Mouse (Mus musculus) embryonic fibroblast, embryonic 13.5 days (primary cell): Measurements from ENCODE around the gene Ccdc88a. TPM values are rescaled to one million over a fixed set of nuclear protein-coding genes. Genes with fewer than 3 reads are reported as not detected.

Experiments
- H3K27ac ChIP-seq: 2 replicates; pipeline ENCODE4 v1.5.1; 2012; ENCODE audit warnings: low read length, control low read depth, inconsistent platforms; ENCODE audit not compliant: insufficient read depth
- H3K4me1 ChIP-seq: 2 replicates; pipeline ENCODE4 v1.6.1; 2011; ENCODE audit warnings: low read length; ENCODE audit not compliant: control insufficient read depth, insufficient read depth
- H3K4me3 ChIP-seq: 2 replicates; pipeline ENCODE4 v1.5.1; 2011; ENCODE audit warnings: mild to moderate bottlenecking, control low read depth, low read length; ENCODE audit not compliant: insufficient read depth
- CTCF ChIP-seq: IDR thresholded peaks from 2 replicates; pipeline ENCODE4 v1.5.1; 2011; ENCODE audit warnings: mild to moderate bottlenecking, control low read depth, low read length, moderate library complexity, borderline replicate concordance; ENCODE audit not compliant: insufficient read depth
- POLR2A ChIP-seq: IDR thresholded peaks from 2 replicates; pipeline ENCODE4 v1.6.1; 2011; ENCODE audit warnings: low read depth, mild to moderate bottlenecking, control low read depth, low read length, moderate library complexity
- polyA plus RNA-seq: library from polyadenylated mRNA; stranded (reverse); fragments of >200 nt; gene quantifications from 2 replicates; pipeline ENCODE4 v1.2.4, GENCODE M21; 2011; ENCODE audit warnings: low read depth; ENCODE audit not compliant: missing spikeins, insufficient read length

The Ccdc88a gene
- polyA plus RNA-seq, 1 experiment = 40.3 TPM

DNA sequence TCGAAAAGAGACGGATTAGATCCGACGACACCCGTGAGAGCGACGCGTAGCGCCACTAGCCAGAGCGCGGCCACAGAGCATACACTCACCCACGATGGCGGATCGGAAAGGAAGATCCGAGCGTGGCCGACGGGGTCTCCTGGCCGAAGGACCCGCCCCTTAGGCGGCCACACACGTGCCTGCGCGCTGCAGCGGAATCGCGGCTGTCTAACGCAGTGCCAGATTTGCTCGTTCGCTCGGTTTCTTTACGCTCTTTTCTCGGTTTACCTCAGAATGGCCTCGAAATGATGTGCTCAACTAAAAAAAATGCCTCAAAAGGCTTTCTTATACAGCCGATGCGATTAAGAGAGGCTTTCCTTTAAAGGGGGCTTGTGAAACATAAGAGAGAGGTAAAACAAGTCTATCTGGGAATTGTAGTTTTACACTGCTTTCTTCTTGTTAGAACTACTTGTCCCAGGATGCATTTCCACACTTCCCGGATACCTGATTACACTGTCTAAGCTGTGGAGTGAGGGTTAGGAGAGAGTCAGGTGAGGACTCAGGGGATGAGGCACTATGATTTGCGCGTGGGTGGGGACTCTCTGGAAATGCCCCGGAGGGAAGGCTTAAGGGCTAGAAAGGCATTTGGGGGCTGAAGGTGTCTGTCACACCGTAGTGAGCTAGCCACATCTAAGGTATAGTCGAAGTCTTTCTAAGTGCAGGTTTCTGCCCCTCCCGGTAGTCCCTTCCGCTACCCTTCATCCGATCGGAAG lies 174.5 kb downstream of the Ccdc88a start, which contains the start of the genes Clhc1 and Rps27a:
Gene Clhc1 (plus strand): TSS at position 199 of the 752 bp plus-strand sequence.
Gene Rps27a (minus strand): TSS at position 358 of the 752 bp plus-strand sequence.
- Histone ChIP-seq H3K4me3 (peak within 1 kb of the TSS; percentile 100), H3K4me1 (peaks cover 3% of the 10 kb centered on the region; the same call in 1 of the 2 replicates), H3K27ac (peak within 1 kb of the TSS; percentile 93)
- TF ChIP-seq CTCF = no peak
- peak; percentile 94 for TF ChIP-seq POLR2A

DNA sequence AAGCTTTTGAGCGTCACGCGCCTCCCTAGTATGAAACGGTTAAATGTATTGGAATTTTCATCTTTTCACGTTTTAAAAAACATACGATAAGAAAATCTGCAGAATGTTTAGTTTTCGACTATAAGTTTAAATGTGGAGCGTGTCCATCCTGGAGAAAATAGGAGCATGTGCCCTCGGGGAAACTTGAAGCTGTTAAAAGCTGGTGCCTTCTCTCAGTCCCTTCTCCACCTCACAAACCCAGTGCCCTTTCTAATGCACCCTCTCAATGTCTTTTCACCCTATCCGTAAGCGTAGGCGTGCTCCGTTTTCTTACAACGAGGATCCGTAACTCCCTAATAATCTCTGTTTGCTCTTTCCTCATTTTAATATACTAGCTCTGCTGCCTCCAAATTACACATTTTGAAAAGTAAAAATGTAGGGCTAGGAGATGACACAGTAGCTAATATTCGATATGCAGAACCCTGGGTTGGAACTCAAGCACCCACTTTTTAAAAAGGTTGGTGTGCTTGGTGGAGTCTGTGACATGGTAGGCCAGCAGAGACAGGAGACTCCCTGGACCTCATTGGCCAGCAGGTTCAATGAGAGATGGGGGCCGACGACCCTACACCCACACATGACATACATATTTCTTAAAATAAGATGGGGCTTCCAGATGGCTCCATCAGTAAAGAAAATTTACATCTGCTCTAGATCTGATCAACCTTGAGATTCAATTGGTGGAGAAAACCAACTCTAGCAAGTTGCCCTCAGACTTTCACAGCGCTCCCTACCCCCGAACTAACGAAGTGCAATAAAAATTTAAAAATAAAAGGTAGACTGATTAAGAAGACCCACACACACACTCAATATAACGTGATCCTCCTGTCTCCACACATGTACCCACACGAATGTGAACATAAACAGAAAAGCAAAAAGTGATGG lies 175.3 kb downstream of the Ccdc88a start:
- Histone ChIP-seq H3K27ac (peak overlapping the region; percentile 93; the same call in 1 of the 2 replicates), H3K4me3 (peak overlapping the region; percentile 100), H3K4me1 (peaks cover 3% of the 10 kb centered on the region; the same call in 1 of the 2 replicates)
- TF ChIP-seq CTCF (no peak), POLR2A (no peak)

- no peak for TF ChIP-seq CTCF
- TF ChIP-seq POLR2A = no peak
- no peak overlapping the region for H3K4me3 ChIP-seq
- H3K4me1 ChIP-seq = peaks cover 3% of the 10 kb centered on the region; the same call in 1 of the 2 replicates
Measured at GRCm38 (mm10) chr11:29549425-29549778, 175.9 kb downstream of the Ccdc88a start.

More at GRCm38 (mm10) chr11:29549425-29549778, 175.9 kb downstream of the Ccdc88a start:
- H3K27ac ChIP-seq = no peak overlapping the region

Other genes starting within 250 kb of the Ccdc88a start
- gene Pnpt1, start 242.9 kb upstream of the Ccdc88a start, polyA plus RNA-seq = 34.2 and 35.1 TPM in 2 replicates
- 42.5 and 63.9 TPM in 2 replicates for gene Ppp4r3b, start 200.8 kb upstream of the Ccdc88a start, polyA plus RNA-seq
- gene Cfap36, start 126.2 kb upstream of the Ccdc88a start, polyA plus RNA-seq = 44.9 and 53.1 TPM in 2 replicates
- gene Prorsd1, start 141.4 kb downstream of the Ccdc88a start, polyA plus RNA-seq = 22.5 and 24.0 TPM in 2 replicates
- gene Mtif2, start 152.8 kb downstream of the Ccdc88a start, polyA plus RNA-seq = 23.8 TPM in 2 replicates
- gene Clhc1, start 174.3 kb downstream of the Ccdc88a start, polyA plus RNA-seq = 0.49 TPM in 1 of 2 replicates, not detected in the other
- gene Rps27a, start 174.5 kb downstream of the Ccdc88a start, polyA plus RNA-seq = 1,861 and 1,959 TPM in 2 replicates